Mouse (Mus musculus) frontal cortex, adult (tissue): Measurements from ENCODE around the gene Mrap2.
A peak's percentile ranks its signal among the peaks of the same experiment; 100 is the strongest.

Source experiments
- ATAC-seq: cut with Nextera tagmentation; 2 replicates; pipeline ENCODE4 v1.9.2; 2017; ENCODE audit warnings: mild to moderate bottlenecking, moderate library complexity, mixed read lengths; ENCODE audit not compliant: low TSS enrichment

The Mrap2 gene

DNA sequence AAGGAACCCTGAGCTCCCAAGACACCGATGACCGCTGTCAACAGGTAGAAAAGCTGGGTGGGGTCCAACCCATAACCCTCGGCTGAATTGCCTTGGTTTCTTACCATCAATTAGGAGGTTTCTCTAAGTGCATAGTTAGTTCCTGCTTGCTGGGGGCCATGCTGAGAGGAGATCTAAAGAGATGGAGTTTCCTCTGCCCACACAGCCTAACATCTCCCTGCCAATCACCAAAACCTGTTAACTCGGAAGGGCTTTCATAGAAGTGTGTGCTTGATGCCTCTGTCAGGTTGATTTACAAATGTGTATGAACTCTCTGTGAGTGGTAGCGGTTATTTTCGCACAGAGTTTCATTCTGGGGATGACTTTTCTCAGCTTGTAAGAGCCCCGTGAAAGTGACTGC is 34.4 kb downstream of the Mrap2 start:
- ATAC-seq = no peak

DNA sequence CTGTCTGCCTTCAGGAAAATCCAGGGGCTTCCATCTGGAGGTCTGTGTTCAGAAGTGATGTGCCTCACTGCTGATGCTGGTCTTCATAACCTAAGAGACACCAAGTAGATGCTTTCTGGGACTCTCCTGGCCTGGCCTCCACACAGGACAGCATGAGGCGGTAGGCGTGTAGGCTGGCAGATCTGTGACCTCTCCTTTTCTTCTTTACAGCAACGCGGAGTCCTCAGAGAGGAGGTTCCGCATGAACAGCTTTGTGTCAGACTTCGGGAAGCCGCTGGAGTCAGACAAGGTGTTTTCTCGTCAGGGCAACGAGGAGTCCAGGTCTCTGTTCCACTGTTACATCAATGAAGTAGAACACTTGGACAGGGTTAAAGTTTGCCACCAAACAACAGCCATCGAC is 38.1 kb downstream of the Mrap2 start:
- no peak for ATAC-seq

DNA sequence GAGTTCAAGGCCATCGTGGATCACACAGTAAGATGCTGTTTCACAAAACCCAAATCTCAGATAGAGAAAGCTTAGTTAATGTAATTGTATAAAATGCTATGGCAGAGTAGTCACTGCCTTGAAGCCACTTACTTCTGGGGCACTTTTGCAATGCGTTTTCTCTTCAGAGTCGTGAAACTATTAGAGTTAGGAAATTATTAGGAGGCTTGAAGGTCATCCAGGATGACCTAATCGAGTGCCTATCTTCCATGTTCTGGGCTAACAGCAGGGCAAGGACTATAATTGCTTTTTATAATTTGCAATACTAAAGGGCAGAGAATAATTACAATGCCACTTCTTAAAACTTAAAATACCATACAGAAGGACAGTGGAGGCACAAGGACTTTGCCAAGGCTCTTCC is 43.2 kb downstream of the Mrap2 start:
- ATAC-seq = no peak

DNA sequence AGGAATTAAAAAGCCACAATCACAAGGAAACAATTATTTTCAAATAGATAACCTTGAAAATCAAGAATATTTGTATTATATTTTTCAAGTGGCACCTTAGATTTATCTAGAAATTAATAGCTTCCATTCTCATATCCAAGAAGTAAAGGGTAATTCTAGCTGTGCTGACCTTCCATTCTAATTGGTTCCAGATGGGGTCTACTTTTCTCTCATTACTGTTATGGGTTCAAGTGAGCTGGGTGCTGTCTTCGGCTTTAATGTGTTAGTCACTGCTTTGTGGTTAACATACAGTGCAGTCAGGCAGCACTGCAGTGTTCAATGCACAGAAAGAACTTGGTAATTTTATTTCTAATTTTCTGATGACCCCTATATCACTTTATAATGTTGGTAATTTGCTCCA is 49.6 kb downstream of the Mrap2 start:
- ATAC-seq = no peak

DNA sequence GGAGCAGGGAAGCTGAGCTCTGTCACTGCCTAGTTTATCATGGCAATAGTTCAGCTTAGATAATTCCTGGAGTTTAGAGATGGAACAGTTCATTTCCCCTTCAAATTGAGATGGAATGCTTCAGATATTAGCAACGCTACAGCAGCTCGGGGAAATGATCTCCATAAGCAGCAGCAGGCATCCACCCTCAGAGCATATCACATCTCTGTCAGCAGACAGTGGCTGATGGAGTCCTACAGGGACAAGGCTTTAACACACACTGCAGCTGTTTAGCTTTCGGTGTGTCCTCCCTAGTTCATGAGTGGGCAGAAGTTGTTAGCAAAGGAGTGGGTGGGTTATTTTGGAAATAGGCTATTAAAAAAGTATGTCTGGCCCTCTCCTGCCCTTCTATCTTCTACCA is 53.2 kb downstream of the Mrap2 start:
- ATAC-seq = peak; percentile 58; the same call in 1 of the 2 replicates

DNA sequence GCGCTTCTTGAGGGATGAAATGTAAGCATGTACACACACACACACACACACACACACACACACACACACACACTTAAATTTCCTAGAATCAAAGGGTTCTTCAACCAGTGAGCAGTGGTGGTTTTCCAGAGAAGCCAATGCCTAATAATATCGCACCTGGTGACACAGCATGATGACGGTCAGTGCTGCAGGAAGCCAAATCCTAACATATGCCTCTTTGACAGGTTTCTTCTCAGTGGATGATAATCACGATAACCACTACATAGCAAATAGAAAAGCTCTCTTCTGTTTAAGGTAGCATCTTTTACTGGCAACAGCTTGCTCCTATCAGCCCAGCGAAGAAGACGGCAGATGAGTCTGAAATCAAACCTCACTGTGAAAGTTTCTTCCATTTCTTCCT is 53.9 kb downstream of the Mrap2 start:
- no peak for ATAC-seq

DNA sequence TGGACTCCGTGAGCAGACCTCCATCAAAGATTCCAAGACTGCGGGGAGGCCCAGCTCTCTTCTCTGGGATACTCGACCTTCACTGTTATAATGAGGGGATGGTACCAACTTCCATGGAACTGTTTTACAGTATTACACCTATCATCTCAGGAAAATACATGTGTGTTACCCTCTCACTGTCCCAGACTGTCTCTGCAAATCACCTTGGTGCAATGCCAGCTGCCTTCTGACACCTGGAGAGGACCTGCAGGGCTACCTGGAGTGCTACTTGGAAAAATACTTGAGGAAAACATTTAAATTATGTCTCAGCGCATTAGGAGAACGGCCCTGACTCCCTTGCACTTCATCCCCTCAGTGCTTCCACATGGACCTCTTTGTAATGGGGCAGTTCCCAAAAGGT is 56.3 kb downstream of the Mrap2 start:
- ATAC-seq = no peak

DNA sequence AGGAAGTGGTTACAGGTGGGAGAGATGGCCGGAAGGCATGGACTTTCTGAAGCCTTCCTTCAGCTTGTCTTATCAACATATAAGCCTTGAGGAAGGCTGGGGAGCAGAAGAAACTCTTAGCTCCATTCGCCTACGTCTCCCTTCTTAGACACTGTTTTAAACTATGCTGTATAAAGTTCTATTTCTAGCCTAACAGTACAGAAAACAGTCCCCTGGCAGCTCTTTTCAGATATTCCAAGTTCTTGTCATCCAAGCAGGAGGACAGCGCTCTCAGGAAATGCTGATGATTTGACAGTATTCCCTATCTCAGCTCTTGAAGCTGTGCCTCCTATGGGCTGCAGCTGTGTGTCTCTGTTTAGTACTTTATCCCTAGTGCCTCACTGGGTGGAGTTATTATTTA is 56.8 kb downstream of the Mrap2 start:
- peak; percentile 93 for ATAC-seq

DNA sequence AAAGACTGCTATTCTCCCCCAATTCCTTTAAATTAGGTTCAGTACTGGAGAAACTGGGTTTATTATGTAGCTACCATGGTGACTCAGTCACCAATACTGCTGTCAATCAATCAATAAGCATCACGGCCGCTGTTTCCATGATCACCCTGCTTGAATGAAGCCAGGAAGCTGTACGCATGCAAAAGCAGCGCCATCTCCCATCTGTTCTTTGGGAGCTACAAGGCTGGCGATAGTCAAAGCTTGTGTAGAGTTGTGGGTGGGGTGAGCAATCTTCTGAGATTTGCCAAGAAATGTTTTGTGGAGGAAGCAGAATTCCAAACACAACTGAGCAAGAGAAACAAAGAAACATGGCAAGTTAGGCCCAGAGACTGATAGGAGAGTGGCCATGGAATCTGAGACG is 58.3 kb downstream of the Mrap2 start:
- peak; percentile 68 for ATAC-seq

DNA sequence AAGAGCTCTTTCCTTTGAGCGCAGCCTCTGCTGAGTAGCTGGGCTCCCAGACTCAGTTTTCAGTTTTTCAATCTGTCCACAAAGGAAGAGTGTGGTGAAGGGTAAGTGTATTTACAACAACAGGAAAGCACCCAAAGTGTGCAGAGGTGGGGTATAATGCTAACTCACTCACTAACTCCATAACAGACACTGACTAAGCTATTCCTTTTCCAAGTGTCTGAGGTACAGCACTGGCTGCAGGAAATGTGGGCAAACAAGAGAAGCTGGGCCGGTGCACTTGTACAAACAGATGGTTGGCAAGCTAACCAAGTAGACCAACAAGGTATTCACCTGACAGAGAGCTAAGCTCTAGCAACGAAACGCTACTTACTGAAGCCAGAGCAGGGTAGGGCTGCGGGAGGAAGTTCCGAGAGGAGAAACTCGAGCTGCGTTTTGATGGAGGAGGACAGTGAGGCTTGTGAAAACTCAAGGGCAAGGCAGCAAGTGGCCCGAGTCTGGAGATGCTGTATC is 66.8 kb downstream of the Mrap2 start:
- no peak for ATAC-seq

DNA sequence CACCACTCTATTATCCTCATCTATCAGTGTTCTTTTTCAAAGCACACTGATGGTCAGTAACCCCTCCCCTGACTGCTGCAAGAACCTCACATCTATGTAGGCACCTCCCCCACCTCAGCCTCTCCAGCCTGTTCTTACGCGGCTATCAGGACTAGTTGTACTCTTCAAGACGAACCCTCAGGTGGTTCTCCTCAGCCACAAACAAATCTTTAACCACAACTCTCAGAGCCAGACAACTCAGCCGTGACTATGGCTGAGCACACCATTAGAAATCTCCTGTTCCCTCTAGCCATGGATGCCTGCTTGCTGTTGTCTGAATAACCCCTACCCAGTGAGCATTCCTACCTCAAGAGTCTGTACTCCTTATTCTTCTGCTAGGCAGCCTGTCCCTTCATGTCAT is 69.1 kb downstream of the Mrap2 start:
- no peak for ATAC-seq
